Mouse (Mus musculus) ovary, postnatal 36 days (tissue): Measurements from ENCODE around the gene Vmn1r214.

Source experiments
- DNase-seq: peaks from one replicate; pipeline ENCODE4 v3.0.0; 2022; ENCODE audit warnings: low spot score, mixed read lengths

Vmn1r214 gene

GRCm38 (mm10) chr13:23030118-23030517 lies at the start of gene Vmn1r214:
Gene Vmn1r214 (plus strand): TSS chr13:23030418.
- DNase-seq, result no peak

- no peak for DNase-seq
Observed at GRCm38 (mm10) chr13:22990214-22990891, 39.9 kb upstream of the Vmn1r214 start.

GRCm38 (mm10) chr13:22992178-22992700 lies 38.0 kb upstream of the Vmn1r214 start:
- DNase-seq, result no peak

- no peak for DNase-seq
Observed at GRCm38 (mm10) chr13:22992721-22993120, 37.5 kb upstream of the Vmn1r214 start.

GRCm38 (mm10) chr13:23007356-23007755 lies 22.9 kb upstream of the Vmn1r214 start, which contains the start of gene Vmn1r213:
Gene Vmn1r213 (plus strand): TSS chr13:23007656.
- DNase-seq, result no peak

- no peak for DNase-seq
Observed at GRCm38 (mm10) chr13:23018158-23018557, 12.1 kb upstream of the Vmn1r214 start.

GRCm38 (mm10) chr13:23024812-23025211 lies 5.4 kb upstream of the Vmn1r214 start:
- no peak for DNase-seq

- DNase-seq, result no peak
Observed at GRCm38 (mm10) chr13:23057778-23058177, 27.6 kb downstream of the Vmn1r214 start.

- no peak for DNase-seq
Observed at GRCm38 (mm10) chr13:23067725-23068124, 37.5 kb downstream of the Vmn1r214 start, which contains the start of gene Vmn1r215. Gene Vmn1r215 (plus strand): TSS chr13:23068025.

- no peak for DNase-seq
Observed at GRCm38 (mm10) chr13:23069312-23069711, 39.1 kb downstream of the Vmn1r214 start.
